Mouse (Mus musculus): Measurements from ENCODE around the gene Gm49369.

Gm49369 gene

GRCm38 (mm10) chr7:142393191-142393590 is 10.7 kb upstream of the Gm49369 start:
- peak; percentile 54 to 71 for DNase-seq

GRCm38 (mm10) chr7:142391609-142392008 is 9.1 kb upstream of the Gm49369 start:
- DNase-seq, result no peak

GRCm38 (mm10) chr7:142391108-142391507 is 8.6 kb upstream of the Gm49369 start:
- DNase-seq, result no peak

GRCm38 (mm10) chr7:142389961-142390650 is 7.6 kb upstream of the Gm49369 start:
- DNase-seq, result no peak

- DNase-seq, result no peak
Observed at GRCm38 (mm10) chr7:142388740-142389139, 6.3 kb upstream of the Gm49369 start.

DNA sequence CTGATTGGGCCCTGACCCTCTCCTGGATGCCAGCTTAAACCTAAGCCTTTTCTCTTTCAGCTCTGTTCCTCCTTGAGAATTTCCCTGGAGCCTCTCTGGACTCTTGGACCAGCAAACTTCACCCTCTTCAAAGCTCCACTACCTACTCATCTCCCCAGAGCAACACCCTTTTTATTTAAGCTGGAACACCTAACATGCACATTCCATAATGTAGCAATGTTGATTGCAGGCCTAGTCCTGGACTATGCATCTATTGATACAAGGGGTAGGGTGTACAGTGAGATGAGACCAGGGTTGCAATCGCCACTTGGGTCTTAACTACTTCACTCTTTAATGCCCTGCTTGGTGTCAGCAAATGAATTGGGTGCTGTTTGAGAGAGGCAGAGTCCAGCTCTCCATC is 5.7 kb upstream of the Gm49369 start:
- no peak for DNase-seq

- peak; percentile 99 for DNase-seq
Observed at GRCm38 (mm10) chr7:142387419-142388148, 5.1 kb upstream of the Gm49369 start, which contains the start of gene Ctsd. Gene Ctsd, minus strand, starts transcription at chr7:142388038.

GRCm38 (mm10) chr7:142386621-142387201 is 4.2 kb upstream of the Gm49369 start:
- peak in 1 of 2 experiments; percentile 28 for DNase-seq

GRCm38 (mm10) chr7:142385742-142386403 is 3.4 kb upstream of the Gm49369 start:
- no peak for DNase-seq

DNA sequence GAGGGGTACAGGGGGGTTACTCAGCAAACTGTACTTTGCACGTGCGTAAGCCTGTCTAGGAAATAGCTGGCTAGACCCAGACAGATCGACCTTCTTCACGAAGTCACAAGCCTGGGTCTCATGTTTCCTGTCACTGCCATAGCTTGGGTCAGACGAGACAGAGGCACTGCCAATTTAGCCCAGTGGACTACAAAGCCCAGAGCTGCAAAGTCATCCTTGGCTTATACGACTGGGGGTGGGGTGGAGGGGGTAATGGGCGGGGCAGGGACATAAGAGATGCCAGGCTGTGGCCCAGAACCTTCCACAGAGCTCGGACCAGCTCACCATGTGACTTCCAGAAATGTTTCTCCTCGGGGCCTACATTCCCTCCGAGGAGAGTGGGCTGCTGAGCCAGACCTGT is 1.8 kb upstream of the Gm49369 start:
- no peak for DNase-seq

GRCm38 (mm10) chr7:142381175-142381574 is 1.3 kb downstream of the Gm49369 start:
- DNase-seq, result no peak

DNA sequence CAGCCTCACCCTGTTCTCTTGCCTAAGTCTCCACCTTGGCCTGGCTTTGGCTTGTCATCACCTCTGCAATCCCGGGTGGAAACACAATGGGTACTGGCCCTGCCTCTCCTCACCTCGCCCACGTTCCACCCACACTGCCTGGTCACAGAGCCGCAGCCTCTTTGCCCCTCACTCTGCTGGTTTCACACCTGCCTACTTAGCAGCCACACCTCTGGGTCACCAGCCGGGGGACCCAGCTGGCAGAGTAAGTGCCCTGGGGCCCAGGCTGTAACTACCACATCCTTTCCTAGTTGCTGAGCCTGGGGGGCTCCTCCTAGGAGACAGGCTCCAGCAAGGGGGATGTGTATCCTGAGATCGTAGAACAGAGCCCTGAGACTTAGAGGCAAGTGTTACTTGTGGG is 3.3 kb downstream of the Gm49369 start:
- no peak for DNase-seq

- DNase-seq, result no peak
Observed at GRCm38 (mm10) chr7:142377233-142377925, 5.1 kb downstream of the Gm49369 start.

- no peak for DNase-seq
Observed at GRCm38 (mm10) chr7:142376096-142376495, 6.4 kb downstream of the Gm49369 start.

- DNase-seq, result peak in 1 of 2 experiments; percentile 39
Observed at GRCm38 (mm10) chr7:142375261-142375724, 7.2 kb downstream of the Gm49369 start.

GRCm38 (mm10) chr7:142374413-142375015 is 8.0 kb downstream of the Gm49369 start:
- DNase-seq, result no peak

DNA sequence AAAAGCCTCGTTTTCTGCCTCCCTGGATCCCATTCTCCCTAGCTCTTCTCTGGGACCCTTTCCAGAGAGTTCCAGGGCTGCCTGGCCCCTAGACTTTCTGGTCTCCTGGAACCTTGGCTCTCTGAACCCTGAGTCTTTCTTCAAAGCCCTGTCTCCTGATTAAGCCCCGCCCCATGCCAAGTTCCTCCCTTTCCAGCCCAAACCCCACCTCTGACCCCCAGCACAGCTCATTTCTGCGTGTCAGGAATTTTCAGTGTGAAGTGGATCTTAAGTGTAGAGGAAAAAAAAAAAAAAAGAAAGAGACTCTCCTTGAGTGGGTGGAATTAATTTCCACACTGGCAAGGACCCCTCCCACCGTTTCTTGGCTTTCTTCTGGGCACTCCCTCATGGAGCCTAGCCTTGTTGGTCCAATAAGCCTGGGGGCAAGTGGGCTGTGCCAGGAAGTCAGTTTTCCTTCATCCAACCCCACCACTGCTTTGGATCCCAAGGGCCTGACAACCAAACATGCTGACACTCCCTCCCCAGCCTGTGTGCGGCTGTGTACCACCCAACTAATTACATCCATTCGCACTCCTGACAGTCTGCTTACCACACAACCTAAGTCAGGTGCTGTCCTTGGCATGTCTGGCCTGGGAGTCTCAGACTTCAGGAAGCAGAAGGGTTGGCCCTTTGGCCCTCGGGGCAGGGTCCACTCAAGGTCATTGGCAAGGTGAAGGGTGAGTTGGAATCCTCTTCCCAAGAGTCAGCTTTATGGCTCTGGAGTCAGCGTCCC is 8.6 kb downstream of the Gm49369 start, which contains the start of gene Ifitm10:
Gene Ifitm10 (minus strand): TSS at position 113 of the 772 bp plus-strand sequence.
- DNase-seq, result peak in 1 of 2 experiments; percentile 40

DNA sequence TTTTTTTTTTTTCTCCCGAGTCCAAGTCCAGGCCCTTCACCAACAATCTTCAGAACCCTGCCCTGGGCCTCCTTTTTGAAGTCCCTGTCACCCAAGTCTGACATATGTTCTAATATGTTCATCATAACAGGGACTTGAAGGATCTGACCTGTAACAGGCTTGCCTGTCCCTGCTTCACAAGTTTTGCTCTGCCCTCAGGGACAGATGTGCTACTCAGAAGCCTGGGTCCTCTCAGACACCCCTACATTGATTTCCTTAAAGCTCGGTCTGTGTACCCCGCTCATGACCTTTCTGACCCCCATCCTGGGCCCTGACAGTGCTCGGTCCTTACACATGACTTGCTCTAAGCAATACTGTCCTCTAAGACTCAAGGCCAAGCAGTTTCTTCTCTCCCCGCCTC is 9.4 kb downstream of the Gm49369 start:
- no peak for DNase-seq

- DNase-seq, result peak; percentile 31 to 56
Observed at GRCm38 (mm10) chr7:142371768-142372661, 10.5 kb downstream of the Gm49369 start.

- DNase-seq, result no peak
Observed at GRCm38 (mm10) chr7:142371398-142371767, 11.1 kb downstream of the Gm49369 start.
